9 mouse cellular contexts compared by ENCODE assay signal in genomic region chr5:53707235-53708177, GRCm38 (mm10). TPM values are rescaled to one million over a fixed set of nuclear protein-coding genes. Genes with fewer than 3 reads are reported as not detected.
DNase-seq lines count a peak whose midpoint lies in the region; ATAC-seq and TF ChIP-seq lines count a peak whose summit lies in the region.
"Had no signal": no experiment of that assay in that cellular context is flagged by ENCODE, and none has a peak within 500 bp of the region (broad histone marks: within the 10 kb centered on the region; RNA-seq: fewer than 3 reads in every experiment).

Cckar (minus strand) TSS chr5:53707705.

- WGBS in forebrain, embryonic 12.5 days, result 24% methylated on average over 11 of the region's 11 CpGs
- WGBS in lung, postnatal 0 days, result 31% methylated on average over 11 of the region's 11 CpGs
- 43% methylated on average over 11 of the region's 11 CpGs for WGBS in stomach, embryonic 15.5 days

- 0 out of 2 replicates have a peak within 1 kb of the TSS, but pooled peaks have one; percentile 2 for H3K4me3 ChIP-seq in forebrain, embryonic 12.5 days (replicated peaks)
- H3K4me3 ChIP-seq in lung, postnatal 0 days (ENCODE audit: low read depth, low read length), result no peak within 1 kb of the TSS
- H3K4me3 ChIP-seq in stomach, embryonic 15.5 days (replicated peaks), result peak within 1 kb of the TSS; percentile 28

- peak within 1 kb of the TSS; percentile 69 for H3K27ac ChIP-seq in forebrain, embryonic 12.5 days
- H3K27ac ChIP-seq in lung, postnatal 0 days (ENCODE audit: low read length), result no peak within 1 kb of the TSS
- no peak within 1 kb of the TSS; the same call in 1 of the 2 replicates for H3K27ac ChIP-seq in stomach, embryonic 15.5 days

- H3K4me1 ChIP-seq in forebrain, embryonic 12.5 days, result peaks cover 29% of the 10 kb centered on the region
- H3K4me1 ChIP-seq in lung, postnatal 0 days (ENCODE audit: insufficient read depth, low read depth, low read length), result no peaks in the 10 kb centered on the region
- H3K4me1 ChIP-seq in stomach, embryonic 15.5 days, result no peaks in the 10 kb centered on the region

- no peaks in the 10 kb centered on the region for H3K9me3 ChIP-seq in forebrain, embryonic 12.5 days
- no peaks in the 10 kb centered on the region for H3K9me3 ChIP-seq in lung, postnatal 0 days (ENCODE audit: low read length)
- no peaks in the 10 kb centered on the region for H3K9me3 ChIP-seq in stomach, embryonic 15.5 days

- peak within 1 kb of the TSS; percentile 32 for H3K4me2 ChIP-seq in forebrain, embryonic 12.5 days
- H3K4me2 ChIP-seq in lung, postnatal 0 days (replicated peaks; ENCODE audit: low read depth, low read length), result peak within 1 kb of the TSS; percentile 33
- H3K4me2 ChIP-seq in stomach, embryonic 15.5 days, result peak within 1 kb of the TSS; percentile 22; the same call in 1 of the 2 replicates

- H3K27me3 ChIP-seq in forebrain, embryonic 12.5 days, result no peaks in the 10 kb centered on the region
- H3K27me3 ChIP-seq in lung, postnatal 0 days (replicated peaks; ENCODE audit: insufficient read depth, low read length), result no peaks in the 10 kb centered on the region
- no peaks in the 10 kb centered on the region for H3K27me3 ChIP-seq in stomach, embryonic 15.5 days (replicated peaks)

- TF ChIP-seq EP300 in lung, postnatal 0 days (IDR thresholded peaks at IDR 0.05), result no peak

- no peak within 1 kb of the TSS for H3K9ac ChIP-seq in forebrain, embryonic 12.5 days
- H3K9ac ChIP-seq in lung, postnatal 0 days (replicated peaks; ENCODE audit: low read depth), result no peak within 1 kb of the TSS
- no peak within 1 kb of the TSS for H3K9ac ChIP-seq in stomach, embryonic 15.5 days

- H3K36me3 ChIP-seq in forebrain, embryonic 12.5 days (replicated peaks), result no peaks in the 10 kb centered on the region
- H3K36me3 ChIP-seq in lung, postnatal 0 days (ENCODE audit: insufficient read depth, low read length), result no peaks in the 10 kb centered on the region
- H3K36me3 ChIP-seq in stomach, embryonic 15.5 days, result no peaks in the 10 kb centered on the region

- ATAC-seq in forebrain, embryonic 12.5 days (ENCODE audit: low FRiP score), result peak; percentile 93
- peak; percentile 89 for ATAC-seq in lung, postnatal 0 days
- ATAC-seq in stomach, embryonic 15.5 days (ENCODE audit: insufficient read depth, low FRiP score, low read depth), result peak; percentile 86

- TF ChIP-seq CTCF in lung, postnatal 0 days (IDR thresholded peaks at IDR 0.05), result peak; percentile 31; the same call in 1 of the 2 replicates

- peak; percentile 65 for DNase-seq in kidney, adult 11 months
- peak; percentile 56 for DNase-seq in lung, postnatal 0 days (ENCODE audit: low spot score)
- no peak for DNase-seq in urinary bladder, postnatal 36 days (ENCODE audit: low spot score in 2 of 2)
- no peak for DNase-seq in adrenal gland, adult 2 months
- DNase-seq in adrenal gland, postnatal 36 days, result no peak
- DNase-seq: cerebellum, adult 9-11 months had no signal

RNA-seq across cellular contexts. Expression of gene Cckar, which starts in this region (rescaled TPM):
- 1.7 and 2.2 TPM in 2 replicates for polyA plus RNA-seq in forebrain, embryonic 12.5 days (2016; fragmentation: Nextera tagmentation; extraction: Ambion mirVana)
- 25.2 and 26.0 TPM in 2 replicates for polyA plus RNA-seq in lung, postnatal 0 days (2015; fragmentation: Nextera tagmentation; extraction: Ambion mirVana)
- 82.0 and 114 TPM in 2 replicates for polyA plus RNA-seq in stomach, embryonic 15.5 days (2015; fragmentation: Nextera tagmentation; extraction: Ambion mirVana)
- total RNA-seq in adrenal gland, adult 2 months (2021), result under 1 TPM; 0.52 TPM
- polyA plus RNA-seq in adrenal gland, adult 2 months (2012; rRNA removed), result 0.75 and 0.90 TPM in 2 replicates
- total RNA-seq in adrenal gland, postnatal 36 days (2021), result under 1 TPM in 1 of 2 experiments, not detected in 1; 0.40 TPM
- total RNA-seq: megakaryocyte progenitor cell, adult 5-6 weeks had no signal

Comparison
In these comparisons a context has a peak if more than half of its experiments do, and no peak if none do; other contexts are left out.
1. DNase-seq: peak in kidney, adult 11 months (single experiment) and lung, postnatal 0 days (single experiment); none in urinary bladder, postnatal 36 days (0 of 2), adrenal gland, adult 2 months (single experiment) and adrenal gland, postnatal 36 days (0 of 2).
2. Peak in every context shown above with its lines, with median percentiles within 50 percentile points of each other: ATAC-seq and H3K4me2 ChIP-seq.